Mouse (Mus musculus) intestine, embryonic 15.5 days (tissue): Measurements from ENCODE around the gene Rpl38. TPM values are rescaled to one million over a fixed set of nuclear protein-coding genes. Genes with fewer than 3 reads are reported as not detected.

Experiments
- polyA plus RNA-seq: library from polyadenylated mRNA; unstranded; fragments of >200 nt; fragmentation: Nextera tagmentation; extraction: Ambion mirVana; gene quantifications from 2 replicates; pipeline ENCODE4 v1.2.1, GENCODE M21; 2015

Rpl38 gene
- polyA plus RNA-seq, 1 experiment from 2014 or later: 1,145 TPM

Other genes with a start within 250 kb of the Rpl38 start
- 28.5 and 31.5 TPM in 2 replicates for gene Ttyh2, start 6.9 kb downstream of the Rpl38 start, polyA plus RNA-seq
- 0.21 and 0.29 TPM in 2 replicates for gene Dnaic2, start 58.9 kb downstream of the Rpl38 start, polyA plus RNA-seq
- gene Kif19a, start 96.9 kb downstream of the Rpl38 start, polyA plus RNA-seq: 0.33 and 0.45 TPM in 2 replicates
- gene Btbd17, start 127.4 kb downstream of the Rpl38 start, polyA plus RNA-seq: 1.4 and 1.5 TPM in 2 replicates
- 0.21 and 0.51 TPM in 2 replicates for gene Gpr142, start 130.4 kb downstream of the Rpl38 start, polyA plus RNA-seq
- gene Gprc5c, start 182.6 kb downstream of the Rpl38 start, polyA plus RNA-seq: 15.5 and 16.0 TPM in 2 replicates
- 1.2 and 2.2 TPM in 2 replicates for gene Cd300a, start 221.5 kb downstream of the Rpl38 start, polyA plus RNA-seq